Mouse (Mus musculus) kidney, embryonic 14.5 days (tissue): ENCODE measurements at regions not wholly inside any gene's neighbourhood (a gene's known extent, or its start where the extent isn't known, plus 50 kb on each side); places are given as distances from the start of the nearest gene placed in this dataset.

Experiments used
- ATAC-seq: fragments of 200-750 bp; cut with Nextera tagmentation; 2 replicates; pipeline ENCODE4 v1.8.0; 2017; ENCODE audit warnings: moderate number of reproducible peaks, mild to moderate bottlenecking, moderate TSS enrichment, moderate library complexity; ENCODE audit not compliant: low FRiP score, low TSS enrichment
- H3K27ac ChIP-seq: fragments of 300-500 bp; sonication (generic); 2 replicates; pipeline ENCODE4 v1.5.1; 2014; ENCODE audit warnings: low read depth, mild to moderate bottlenecking, low read length, moderate library complexity, mixed read lengths
- H3K27me3 ChIP-seq: fragments of 300-500 bp; sonication (generic); 2 replicates; pipeline ENCODE4 v1.6.1; 2014; ENCODE audit warnings: mild to moderate bottlenecking, low read length; ENCODE audit not compliant: control insufficient read depth, insufficient read depth
- H3K36me3 ChIP-seq: fragments of 300-500 bp; sonication (generic); 2 replicates; pipeline ENCODE4 v1.6.1; 2014; ENCODE audit warnings: low read length, mixed read lengths; ENCODE audit not compliant: control insufficient read depth, insufficient read depth
- H3K4me1 ChIP-seq: fragments of 300-500 bp; sonication (generic); 2 replicates; pipeline ENCODE4 v1.6.1; 2014; ENCODE audit warnings: low read length, mixed read lengths; ENCODE audit not compliant: control insufficient read depth, insufficient read depth
- H3K4me2 ChIP-seq: fragments of 300-500 bp; sonication (generic); replicated peaks from 2 replicates; pipeline ENCODE4 v1.6.1; 2014; ENCODE audit warnings: low read depth, mild to moderate bottlenecking, low read length
- H3K4me3 ChIP-seq: fragments of 300-500 bp; sonication (generic); 2 replicates; pipeline ENCODE4 v1.5.1; 2014; ENCODE audit warnings: mild to moderate bottlenecking, low read length
- H3K9ac ChIP-seq: fragments of 300-500 bp; sonication (generic); 2 replicates; pipeline ENCODE4 v1.6.1; 2014; ENCODE audit warnings: low read depth, mild to moderate bottlenecking, low read length, moderate library complexity
- H3K9me3 ChIP-seq: fragments of 300-500 bp; sonication (generic); 2 replicates; pipeline ENCODE4 v1.6.1; 2016; ENCODE audit warnings: low read length; ENCODE audit not compliant: control insufficient read depth
- WGBS: fragments of 180-500 bp; shearing (Covaris S2); extraction: QIAGEN DNeasy Blood & Tissue Kit; methylation state at CpG from one replicate; pipeline ENCODE4 v1.1.7; 2014; 5-methylcytosine and 5-hydroxymethylcytosine counted together

- H3K27ac ChIP-seq: no peak overlapping the region
- no peak overlapping the region for H3K9ac ChIP-seq
- 94% methylated on average over 1 of the region's 1 CpGs for WGBS
- H3K27me3 ChIP-seq: no peaks in the 10 kb centered on the region
- no peak overlapping the region for H3K4me3 ChIP-seq
- ATAC-seq: no peak
- H3K4me1 ChIP-seq: no peaks in the 10 kb centered on the region
- no peaks in the 10 kb centered on the region for H3K36me3 ChIP-seq
- H3K9me3 ChIP-seq: no peaks in the 10 kb centered on the region
- no peak overlapping the region for H3K4me2 ChIP-seq
Observed at GRCm38 (mm10) chr16:73343941-73344340, 1035.8 kb downstream of the Robo1 start.

- WGBS: 79% methylated on average over 3 of the region's 3 CpGs
- ATAC-seq: no peak
Observed at GRCm38 (mm10) chr16:73343531-73343930, 1035.4 kb downstream of the Robo1 start.

GRCm38 (mm10) chr16:73317644-73318043 is 1009.5 kb downstream of the Robo1 start:
- Histone ChIP-seq H3K36me3 (no peaks in the 10 kb centered on the region), H3K4me1 (no peaks in the 10 kb centered on the region), H3K9ac (no peak overlapping the region), H3K4me2 (no peak overlapping the region), H3K27me3 (no peaks in the 10 kb centered on the region), H3K9me3 (no peaks in the 10 kb centered on the region), H3K27ac (no peak overlapping the region), H3K4me3 (no peak overlapping the region)
- 92% methylated on average over 2 of the region's 2 CpGs for WGBS
- ATAC-seq: no peak

More at GRCm38 (mm10) chr16:73343531-73343930, 1035.4 kb downstream of the Robo1 start:
- Histone ChIP-seq H3K27me3 (no peaks in the 10 kb centered on the region), H3K4me2 (no peak overlapping the region), H3K4me1 (no peaks in the 10 kb centered on the region), H3K9me3 (no peaks in the 10 kb centered on the region), H3K9ac (no peak overlapping the region), H3K4me3 (no peak overlapping the region), H3K27ac (no peak overlapping the region), H3K36me3 (no peaks in the 10 kb centered on the region)

GRCm38 (mm10) chr16:73310096-73310495 is 1002.0 kb downstream of the Robo1 start:
- Histone ChIP-seq H3K4me1 (no peaks in the 10 kb centered on the region), H3K9ac (no peak overlapping the region), H3K27me3 (no peaks in the 10 kb centered on the region), H3K4me2 (no peak overlapping the region), H3K4me3 (no peak overlapping the region), H3K9me3 (no peaks in the 10 kb centered on the region), H3K36me3 (no peaks in the 10 kb centered on the region), H3K27ac (no peak overlapping the region)
- WGBS: 83% methylated on average over 5 of the region's 5 CpGs
- ATAC-seq: no peak

GRCm38 (mm10) chr16:73279951-73280350 is 971.8 kb downstream of the Robo1 start:
- 14% methylated on average over 11 of the region's 11 CpGs for WGBS
- H3K9ac ChIP-seq: no peak overlapping the region
- no peaks in the 10 kb centered on the region for H3K9me3 ChIP-seq
- H3K27ac ChIP-seq: no peak overlapping the region
- no peaks in the 10 kb centered on the region for H3K36me3 ChIP-seq
- no peak overlapping the region for H3K4me3 ChIP-seq
- peak overlapping the region; percentile 27 for H3K4me2 ChIP-seq
- no peaks in the 10 kb centered on the region for H3K27me3 ChIP-seq
- peak; percentile 68 for ATAC-seq
- no peaks in the 10 kb centered on the region for H3K4me1 ChIP-seq

- Histone ChIP-seq H3K27me3 (no peaks in the 10 kb centered on the region), H3K4me2 (no peak overlapping the region), H3K4me3 (no peak overlapping the region), H3K27ac (no peak overlapping the region), H3K36me3 (no peaks in the 10 kb centered on the region), H3K9ac (no peak overlapping the region), H3K4me1 (no peaks in the 10 kb centered on the region), H3K9me3 (no peaks in the 10 kb centered on the region; the same call in 1 of the 2 replicates)
- ATAC-seq: no peak
- 97% methylated on average over 1 of the region's 1 CpGs for WGBS
Observed at GRCm38 (mm10) chr16:73259691-73260090, 951.6 kb downstream of the Robo1 start.

- Histone ChIP-seq H3K4me2 (no peak overlapping the region), H3K27ac (no peak overlapping the region), H3K4me1 (no peaks in the 10 kb centered on the region), H3K36me3 (no peaks in the 10 kb centered on the region), H3K9me3 (no peaks in the 10 kb centered on the region; the same call in 1 of the 2 replicates), H3K4me3 (no peak overlapping the region), H3K27me3 (no peaks in the 10 kb centered on the region), H3K9ac (no peak overlapping the region)
- WGBS: 92% methylated on average over 3 of the region's 3 CpGs
- no peak for ATAC-seq
Observed at GRCm38 (mm10) chr16:73259283-73259682, 951.2 kb downstream of the Robo1 start.

GRCm38 (mm10) chr16:73245073-73245590 is 937.0 kb downstream of the Robo1 start:
- WGBS: 71% methylated on average over 2 of the region's 2 CpGs

GRCm38 (mm10) chr16:73230599-73230998 is 922.5 kb downstream of the Robo1 start:
- no peaks in the 10 kb centered on the region for H3K27me3 ChIP-seq
- no peak overlapping the region for H3K27ac ChIP-seq
- no peak overlapping the region for H3K4me2 ChIP-seq
- no peaks in the 10 kb centered on the region for H3K36me3 ChIP-seq
- ATAC-seq: no peak
- H3K4me3 ChIP-seq: no peak overlapping the region
- H3K9ac ChIP-seq: no peak overlapping the region
- 71% methylated on average over 2 of the region's 2 CpGs for WGBS
- H3K4me1 ChIP-seq: no peaks in the 10 kb centered on the region
- no peaks in the 10 kb centered on the region for H3K9me3 ChIP-seq

More at GRCm38 (mm10) chr16:73245073-73245590, 937.0 kb downstream of the Robo1 start:
- no peak overlapping the region for H3K9ac ChIP-seq
- H3K9me3 ChIP-seq: no peaks in the 10 kb centered on the region
- H3K4me2 ChIP-seq: no peak overlapping the region
- no peaks in the 10 kb centered on the region for H3K27me3 ChIP-seq
- no peaks in the 10 kb centered on the region for H3K36me3 ChIP-seq
- H3K4me3 ChIP-seq: no peak overlapping the region
- no peak for ATAC-seq
- no peak overlapping the region for H3K27ac ChIP-seq
- no peaks in the 10 kb centered on the region for H3K4me1 ChIP-seq
